Mouse (Mus musculus) stomach, embryonic 16.5 days (tissue): ENCODE results near the gene Adam19. TPM values are rescaled to one million over a fixed set of nuclear protein-coding genes. Genes with fewer than 3 reads are reported as not detected.

Experiments
- ATAC-seq: fragments of 200-750 bp; cut with Nextera tagmentation; 2 replicates; pipeline ENCODE4 v1.8.0; 2017; ENCODE audit warnings: moderate number of reproducible peaks, moderate TSS enrichment; ENCODE audit not compliant: insufficient read depth, low FRiP score
- H3K27ac ChIP-seq: fragments of 300-500 bp; sonication (generic); 2 replicates; pipeline ENCODE4 v1.5.1; 2014; ENCODE audit warnings: low read length
- H3K27me3 ChIP-seq: fragments of 300-500 bp; sonication (generic); 2 replicates; pipeline ENCODE4 v1.6.1; 2014; ENCODE audit warnings: low read length, control low read depth, mixed read lengths; ENCODE audit not compliant: control insufficient read depth, insufficient read depth
- H3K36me3 ChIP-seq: fragments of 300-500 bp; sonication (generic); 2 replicates; pipeline ENCODE4 v1.6.1; 2014; ENCODE audit warnings: low read length; ENCODE audit not compliant: control insufficient read depth, insufficient read depth
- H3K4me1 ChIP-seq: fragments of 300-500 bp; sonication (generic); 2 replicates; pipeline ENCODE4 v1.6.1; 2014; ENCODE audit warnings: low read length, control low read depth, mixed read lengths; ENCODE audit not compliant: control insufficient read depth, insufficient read depth
- H3K4me2 ChIP-seq: fragments of 300-500 bp; sonication (generic); 2 replicates; pipeline ENCODE4 v1.6.1; 2014; ENCODE audit warnings: low read depth, low read length, mixed read lengths
- H3K4me3 ChIP-seq: fragments of 300-500 bp; sonication (generic); replicated peaks from 2 replicates; pipeline ENCODE4 v1.5.1; 2014; ENCODE audit warnings: mild to moderate bottlenecking, low read length
- H3K9ac ChIP-seq: fragments of 300-500 bp; sonication (generic); 2 replicates; pipeline ENCODE4 v1.6.1; 2014; ENCODE audit warnings: low read length
- H3K9me3 ChIP-seq: fragments of 300-500 bp; sonication (generic); replicated peaks from 2 replicates; pipeline ENCODE4 v1.6.1; 2016; ENCODE audit warnings: low read length, control low read depth; ENCODE audit not compliant: control insufficient read depth
- WGBS: fragments of 180-500 bp; shearing (Covaris S2); extraction: QIAGEN DNeasy Blood & Tissue Kit; methylation state at CpG from one replicate; pipeline ENCODE4 v1.1.7; 2014; 5-methylcytosine and 5-hydroxymethylcytosine counted together
- polyA plus RNA-seq: library from polyadenylated mRNA; unstranded; fragments of >200 nt; fragmentation: Nextera tagmentation; extraction: Ambion mirVana; gene quantifications from 2 replicates; pipeline ENCODE4 v1.2.1, GENCODE M21; 2015

Adam19 gene
- polyA plus RNA-seq, 1 experiment from 2014 or later, result 22.4 TPM

- WGBS, result 89% methylated on average over 5 of the region's 5 CpGs
- Histone ChIP-seq H3K9me3 (no peaks in the 10 kb centered on the region), H3K36me3 (peaks cover 7% of the 10 kb centered on the region; the same call in 1 of the 2 replicates), H3K9ac (no peak overlapping the region), H3K4me1 (peaks cover 20% of the 10 kb centered on the region), H3K27ac (no peak overlapping the region; the same call in 1 of the 2 replicates), H3K4me2 (no peak overlapping the region), H3K4me3 (no peak overlapping the region), H3K27me3 (no peaks in the 10 kb centered on the region)
- no peak for ATAC-seq
Measured at GRCm38 (mm10) chr11:46077304-46077703, 21.5 kb downstream of the Adam19 start.

GRCm38 (mm10) chr11:46077732-46078375, 22.1 kb downstream of the Adam19 start:
- no peaks in the 10 kb centered on the region for H3K27me3 ChIP-seq

GRCm38 (mm10) chr11:46081075-46081474, 25.3 kb downstream of the Adam19 start:
- Histone ChIP-seq H3K9ac (no peak overlapping the region), H3K9me3 (no peaks in the 10 kb centered on the region), H3K4me3 (no peak overlapping the region), H3K27ac (no peak overlapping the region), H3K4me2 (no peak overlapping the region), H3K36me3 (peaks cover 7% of the 10 kb centered on the region; the same call in 1 of the 2 replicates), H3K27me3 (no peaks in the 10 kb centered on the region), H3K4me1 (peaks cover 14% of the 10 kb centered on the region; the same call in 1 of the 2 replicates)
- no peak for ATAC-seq
- WGBS, result 85% methylated on average over 2 of the region's 2 CpGs

More at GRCm38 (mm10) chr11:46077732-46078375, 22.1 kb downstream of the Adam19 start:
- no peak overlapping the region for H3K4me2 ChIP-seq
- peaks cover 7% of the 10 kb centered on the region; the same call in 1 of the 2 replicates for H3K36me3 ChIP-seq
- ATAC-seq, result peak; percentile 37; the same call in 1 of the 2 replicates
- H3K9me3 ChIP-seq, result no peaks in the 10 kb centered on the region
- H3K4me1 ChIP-seq, result peaks cover 15% of the 10 kb centered on the region
- H3K27ac ChIP-seq, result no peak overlapping the region
- H3K4me3 ChIP-seq, result no peak overlapping the region
- no peak overlapping the region for H3K9ac ChIP-seq
- 81% methylated on average over 7 of the region's 7 CpGs for WGBS

GRCm38 (mm10) chr11:46083405-46083804, 27.6 kb downstream of the Adam19 start:
- no peaks in the 10 kb centered on the region for H3K9me3 ChIP-seq
- no peak overlapping the region for H3K4me3 ChIP-seq
- no peaks in the 10 kb centered on the region for H3K27me3 ChIP-seq
- H3K4me2 ChIP-seq, result no peak overlapping the region
- H3K4me1 ChIP-seq, result peaks cover 18% of the 10 kb centered on the region
- 69% methylated on average over 3 of the region's 3 CpGs for WGBS
- ATAC-seq, result no peak
- no peak overlapping the region for H3K9ac ChIP-seq
- peaks cover 2% of the 10 kb centered on the region; the same call in 1 of the 2 replicates for H3K36me3 ChIP-seq
- H3K27ac ChIP-seq, result 0 out of 2 replicates have a peak overlapping the region, but pooled peaks have one; percentile 29

GRCm38 (mm10) chr11:46083835-46084444, 28.1 kb downstream of the Adam19 start:
- H3K27me3 ChIP-seq, result no peaks in the 10 kb centered on the region
- peak overlapping the region; percentile 51 for H3K27ac ChIP-seq
- H3K36me3 ChIP-seq, result no peaks in the 10 kb centered on the region
- no peak for ATAC-seq
- no peak overlapping the region for H3K4me3 ChIP-seq
- no peak overlapping the region for H3K9ac ChIP-seq
- 75% methylated on average over 11 of the region's 11 CpGs for WGBS
- no peak overlapping the region for H3K4me2 ChIP-seq
- peaks cover 24% of the 10 kb centered on the region for H3K4me1 ChIP-seq
- H3K9me3 ChIP-seq, result no peaks in the 10 kb centered on the region

- H3K9ac ChIP-seq, result no peak overlapping the region
- H3K27ac ChIP-seq, result peak overlapping the region; percentile 51
- H3K27me3 ChIP-seq, result no peaks in the 10 kb centered on the region
- H3K9me3 ChIP-seq, result no peaks in the 10 kb centered on the region
- H3K36me3 ChIP-seq, result no peaks in the 10 kb centered on the region
- 68% methylated on average over 3 of the region's 3 CpGs for WGBS
- peaks cover 29% of the 10 kb centered on the region for H3K4me1 ChIP-seq
- no peak overlapping the region for H3K4me3 ChIP-seq
- no peak for ATAC-seq
- H3K4me2 ChIP-seq, result no peak overlapping the region
Measured at GRCm38 (mm10) chr11:46084568-46084967, 28.8 kb downstream of the Adam19 start.

- peak overlapping the region; percentile 2; the same call in 1 of the 2 replicates for H3K27ac ChIP-seq
- ATAC-seq, result no peak
- peaks cover 35% of the 10 kb centered on the region for H3K4me1 ChIP-seq
- H3K4me2 ChIP-seq, result no peak overlapping the region
- WGBS, result 83% methylated on average over 10 of the region's 10 CpGs
- no peaks in the 10 kb centered on the region for H3K36me3 ChIP-seq
- no peak overlapping the region for H3K4me3 ChIP-seq
- no peaks in the 10 kb centered on the region for H3K9me3 ChIP-seq
- no peaks in the 10 kb centered on the region for H3K27me3 ChIP-seq
- no peak overlapping the region for H3K9ac ChIP-seq
Measured at GRCm38 (mm10) chr11:46085398-46086163, 29.8 kb downstream of the Adam19 start.

- WGBS, result 80% methylated on average over 3 of the region's 3 CpGs
- Histone ChIP-seq H3K27ac (peak overlapping the region; percentile 67), H3K27me3 (no peaks in the 10 kb centered on the region), H3K4me1 (peaks cover 36% of the 10 kb centered on the region), H3K9me3 (no peaks in the 10 kb centered on the region), H3K4me2 (no peak overlapping the region), H3K36me3 (no peaks in the 10 kb centered on the region), H3K4me3 (no peak overlapping the region), H3K9ac (no peak overlapping the region)
- ATAC-seq, result no peak
Measured at GRCm38 (mm10) chr11:46086446-46086845, 30.7 kb downstream of the Adam19 start.
